Comparison of ENCODE assay signal across 18 mouse cellular contexts in genomic region chr19:41709497-41710165, GRCm38 (mm10). TPM values are rescaled to one million over a fixed set of nuclear protein-coding genes. Genes with fewer than 3 reads are reported as not detected.
A peak's percentile ranks its signal among the peaks of the same experiment; 100 is the strongest.
DNase-seq lines count a peak whose midpoint lies in the region; ATAC-seq and TF ChIP-seq lines count a peak whose summit lies in the region.
"Had no signal": no experiment of that assay in that cellular context is flagged by ENCODE, and none has a peak within 500 bp of the region (broad histone marks: within the 10 kb centered on the region; RNA-seq: fewer than 3 reads in every experiment).

No protein-coding gene starts in this region.

- 0 out of 2 replicates have a peak, but pooled peaks cover 8% of the 10 kb centered on the region for H3K4me1 ChIP-seq in hindbrain, postnatal 0 days (ENCODE audit: insufficient read depth, low read length)
- peaks cover 24% of the 10 kb centered on the region for H3K4me1 ChIP-seq in hindbrain, embryonic 16.5 days (ENCODE audit: control insufficient read depth, insufficient read depth, low read depth, low read length)
- H3K4me1 ChIP-seq in midbrain, embryonic 15.5 days, result peaks cover 31% of the 10 kb centered on the region
- H3K4me1 ChIP-seq in midbrain, embryonic 16.5 days (ENCODE audit: control insufficient read depth, insufficient read depth, low read length), result peaks cover 29% of the 10 kb centered on the region
- no peaks in the 10 kb centered on the region for H3K4me1 ChIP-seq in kidney, postnatal 0 days (replicated peaks; ENCODE audit: insufficient read depth, low read length)
- H3K4me1 ChIP-seq: liver, embryonic 12.5 days; lung, embryonic 15.5 days had no signal

- 62% methylated on average over 12 of the region's 12 CpGs for WGBS in hindbrain, postnatal 0 days
- WGBS in hindbrain, embryonic 16.5 days, result 62% methylated on average over 12 of the region's 12 CpGs
- 57% methylated on average over 12 of the region's 12 CpGs for WGBS in midbrain, embryonic 15.5 days
- 57% methylated on average over 12 of the region's 12 CpGs for WGBS in midbrain, embryonic 16.5 days
- WGBS in kidney, postnatal 0 days, result 79% methylated on average over 12 of the region's 12 CpGs

- H3K36me3 ChIP-seq in hindbrain, postnatal 0 days (ENCODE audit: insufficient read depth, low read length), result no peaks in the 10 kb centered on the region
- no peaks in the 10 kb centered on the region for H3K36me3 ChIP-seq in hindbrain, embryonic 16.5 days (ENCODE audit: control insufficient read depth, insufficient read depth, low read length)
- H3K36me3 ChIP-seq in midbrain, embryonic 15.5 days (replicated peaks), result no peaks in the 10 kb centered on the region
- H3K36me3 ChIP-seq in midbrain, embryonic 16.5 days (ENCODE audit: control insufficient read depth, insufficient read depth, low read length), result no peaks in the 10 kb centered on the region
- H3K36me3 ChIP-seq in kidney, postnatal 0 days (ENCODE audit: insufficient read depth, low read length), result no peaks in the 10 kb centered on the region
- H3K36me3 ChIP-seq: embryonic facial prominence, embryonic 12.5 days; heart, embryonic 13.5 days; liver, embryonic 12.5 days; lung, embryonic 15.5 days had no signal

- no peak for TF ChIP-seq CTCF in hindbrain, postnatal 0 days (IDR thresholded peaks at IDR 0.05; ENCODE audit: low read depth)
- TF ChIP-seq CTCF in kidney, postnatal 0 days (IDR thresholded peaks at IDR 0.05; ENCODE audit: low read depth), result no peak

- H3K9ac ChIP-seq in hindbrain, postnatal 0 days (replicated peaks; ENCODE audit: low read length), result no peak overlapping the region
- no peak overlapping the region for H3K9ac ChIP-seq in hindbrain, embryonic 16.5 days (ENCODE audit: low read depth, low read length)
- no peak overlapping the region for H3K9ac ChIP-seq in midbrain, embryonic 15.5 days
- H3K9ac ChIP-seq in midbrain, embryonic 16.5 days (ENCODE audit: low read depth, low read length), result no peak overlapping the region
- H3K9ac ChIP-seq in kidney, postnatal 0 days (ENCODE audit: low read depth, low read length), result no peak overlapping the region
- H3K9ac ChIP-seq: embryonic facial prominence, embryonic 12.5 days; heart, embryonic 13.5 days; liver, embryonic 12.5 days; lung, embryonic 15.5 days had no signal

- DNase-seq in hindbrain, postnatal 0 days (ENCODE audit: low spot score), result peak; percentile 51
- peak; percentile 26 for DNase-seq in kidney, postnatal 0 days (ENCODE audit: low spot score)
- no peak for DNase-seq in ovary, postnatal 36 days (ENCODE audit: low spot score)
- no peak for DNase-seq in frontal cortex, postnatal 10 days (ENCODE audit: low spot score in 2 of 2)
- DNase-seq: adrenal gland, postnatal 25 days; cerebellum, adult 2 months; heart, postnatal 4 days; retina, postnatal 1 day had no signal

- ATAC-seq in hindbrain, postnatal 0 days, result no peak
- ATAC-seq in hindbrain, embryonic 16.5 days, result no peak
- ATAC-seq in midbrain, embryonic 15.5 days (replicated peaks), result peak; percentile 43
- ATAC-seq in midbrain, embryonic 16.5 days, result no peak
- ATAC-seq in kidney, postnatal 0 days (replicated peaks; ENCODE audit: low FRiP score, low read depth), result no peak
- ATAC-seq: inflammation-experienced regulatory T-cells, adult 6 months; liver, embryonic 12.5 days had no signal

- H3K9me3 ChIP-seq in hindbrain, postnatal 0 days (ENCODE audit: low read length), result no peaks in the 10 kb centered on the region
- H3K9me3 ChIP-seq in hindbrain, embryonic 16.5 days (ENCODE audit: control insufficient read depth, low read length), result no peaks in the 10 kb centered on the region
- H3K9me3 ChIP-seq in midbrain, embryonic 15.5 days, result no peaks in the 10 kb centered on the region
- H3K9me3 ChIP-seq in midbrain, embryonic 16.5 days (replicated peaks; ENCODE audit: control insufficient read depth, low read length, poor library complexity, severe bottlenecking), result no peaks in the 10 kb centered on the region
- no peaks in the 10 kb centered on the region for H3K9me3 ChIP-seq in kidney, postnatal 0 days (replicated peaks; ENCODE audit: low read length)
- H3K9me3 ChIP-seq: embryonic facial prominence, embryonic 12.5 days; heart, embryonic 13.5 days; liver, embryonic 12.5 days; lung, embryonic 15.5 days had no signal

- no peak overlapping the region for H3K4me2 ChIP-seq in hindbrain, postnatal 0 days (ENCODE audit: low read depth, low read length)
- no peak overlapping the region for H3K4me2 ChIP-seq in hindbrain, embryonic 16.5 days (ENCODE audit: low read length)
- no peak overlapping the region for H3K4me2 ChIP-seq in midbrain, embryonic 15.5 days
- no peak overlapping the region for H3K4me2 ChIP-seq in midbrain, embryonic 16.5 days (ENCODE audit: low read length)
- no peak overlapping the region for H3K4me2 ChIP-seq in kidney, postnatal 0 days (ENCODE audit: low read length)
- H3K4me2 ChIP-seq: embryonic facial prominence, embryonic 12.5 days; heart, embryonic 13.5 days; liver, embryonic 12.5 days; lung, embryonic 15.5 days had no signal

- H3K27me3 ChIP-seq in hindbrain, postnatal 0 days (ENCODE audit: insufficient read depth, low read length), result 0 out of 2 replicates have a peak, but pooled peaks cover 3% of the 10 kb centered on the region
- no peaks in the 10 kb centered on the region for H3K27me3 ChIP-seq in hindbrain, embryonic 16.5 days (replicated peaks; ENCODE audit: control insufficient read depth, insufficient read depth, low read length)
- no peaks in the 10 kb centered on the region for H3K27me3 ChIP-seq in midbrain, embryonic 15.5 days (replicated peaks)
- H3K27me3 ChIP-seq in midbrain, embryonic 16.5 days (ENCODE audit: control insufficient read depth, insufficient read depth, low read depth, low read length), result no peaks in the 10 kb centered on the region
- no peaks in the 10 kb centered on the region for H3K27me3 ChIP-seq in kidney, postnatal 0 days (ENCODE audit: insufficient read depth, low read length)
- H3K27me3 ChIP-seq: embryonic facial prominence, embryonic 12.5 days; lung, embryonic 15.5 days had no signal

- no peak overlapping the region for H3K27ac ChIP-seq in hindbrain, postnatal 0 days
- no peak overlapping the region for H3K27ac ChIP-seq in hindbrain, embryonic 16.5 days (ENCODE audit: low read depth, low read length)
- H3K27ac ChIP-seq in midbrain, embryonic 15.5 days, result no peak overlapping the region
- no peak overlapping the region for H3K27ac ChIP-seq in midbrain, embryonic 16.5 days (ENCODE audit: low read length)
- no peak overlapping the region for H3K27ac ChIP-seq in kidney, postnatal 0 days
- H3K27ac ChIP-seq: embryonic facial prominence, embryonic 12.5 days; heart, embryonic 13.5 days; left cerebral cortex, adult 2 months; liver, embryonic 12.5 days; lung, embryonic 15.5 days had no signal

- no peak overlapping the region for H3K4me3 ChIP-seq in hindbrain, postnatal 0 days (ENCODE audit: low read length)
- no peak overlapping the region for H3K4me3 ChIP-seq in hindbrain, embryonic 16.5 days (ENCODE audit: low read length)
- no peak overlapping the region for H3K4me3 ChIP-seq in midbrain, embryonic 15.5 days
- H3K4me3 ChIP-seq in midbrain, embryonic 16.5 days (ENCODE audit: low read depth, low read length), result no peak overlapping the region
- no peak overlapping the region for H3K4me3 ChIP-seq in kidney, postnatal 0 days (replicated peaks; ENCODE audit: low read depth, low read length)
- H3K4me3 ChIP-seq: embryonic facial prominence, embryonic 12.5 days; heart, embryonic 13.5 days; left cerebral cortex, adult 2 months; liver, embryonic 12.5 days; lung, embryonic 15.5 days had no signal

RNA-seq across cellular contexts. Expression of gene Slit1, which starts 33.8 kb away (rescaled TPM):
- total RNA-seq in hindbrain, postnatal 0 days (2014; rRNA removed), result 69.2 and 78.5 TPM in 2 replicates
- 10.8 and 13.3 TPM in 2 replicates for polyA plus RNA-seq in hindbrain, postnatal 0 days (2015; fragmentation: Nextera tagmentation; extraction: Ambion mirVana)
- polyA plus RNA-seq in hindbrain, embryonic 16.5 days (2015; fragmentation: Nextera tagmentation; extraction: Ambion mirVana), result 17.4 and 23.1 TPM in 2 replicates
- 23.9 and 26.7 TPM in 2 replicates for polyA plus RNA-seq in midbrain, embryonic 15.5 days (2015; fragmentation: Nextera tagmentation; extraction: Ambion mirVana)
- 18.2 and 21.4 TPM in 2 replicates for polyA plus RNA-seq in midbrain, embryonic 16.5 days (2015; fragmentation: Nextera tagmentation; extraction: Ambion mirVana)
- polyA plus RNA-seq in kidney, postnatal 0 days (2015; fragmentation: Nextera tagmentation; extraction: Ambion mirVana), result 3.2 and 3.4 TPM in 2 replicates
- total RNA-seq: heart, postnatal 4 days; monocyte, adult 5-6 weeks had no signal
- polyA plus RNA-seq: inflammation-experienced regulatory T-cells, adult 6 months had no signal

Comparison
In these comparisons a context has a peak if more than half of its experiments do, and no peak if none do; other contexts are left out.
1. DNase-seq: peak in hindbrain, postnatal 0 days (single experiment) and kidney, postnatal 0 days (single experiment); none in ovary, postnatal 36 days (single experiment) and frontal cortex, postnatal 10 days (0 of 2).